Mouse (Mus musculus) testis, adult 2 months (tissue): Measurements from ENCODE around the gene Gna15. TPM values are rescaled to one million over a fixed set of nuclear protein-coding genes. Genes with fewer than 3 reads are reported as not detected.

ENCODE experiments used
- H3K27ac ChIP-seq: fragments of 200-500 bp; 2 replicates; pipeline ENCODE4 v1.5.1; 2012; ENCODE audit warnings: low read depth, low read length; ENCODE audit not compliant: control insufficient read depth, insufficient read depth
- H3K27me3 ChIP-seq: fragments of 200-500 bp; 2 replicates; pipeline ENCODE4 v1.6.1; 2012; ENCODE audit warnings: mild to moderate bottlenecking, low read length, moderate library complexity; ENCODE audit not compliant: control insufficient read depth, insufficient read depth
- H3K36me3 ChIP-seq: fragments of 200-500 bp; 2 replicates; pipeline ENCODE4 v1.6.1; 2012; ENCODE audit warnings: mild to moderate bottlenecking, low read length; ENCODE audit not compliant: control insufficient read depth, insufficient read depth
- H3K4me1 ChIP-seq: fragments of 200-500 bp; 2 replicates; pipeline ENCODE4 v1.6.1; 2012; ENCODE audit warnings: low read length; ENCODE audit not compliant: control insufficient read depth, insufficient read depth
- H3K4me3 ChIP-seq: fragments of 200-500 bp; 2 replicates; pipeline ENCODE4 v1.5.1; 2012; ENCODE audit warnings: low read depth, mild to moderate bottlenecking, low read length, moderate library complexity, mixed read lengths; ENCODE audit not compliant: control insufficient read depth
- CTCF ChIP-seq: fragments of 200-500 bp; IDR thresholded peaks from 2 replicates; pipeline ENCODE4 v1.5.1; 2012; ENCODE audit warnings: low read depth, mild to moderate bottlenecking, inconsistent platforms, low read length, moderate library complexity; ENCODE audit not compliant: control insufficient read depth, insufficient read depth, insufficient replicate concordance
- POLR2A ChIP-seq: fragments of 200-500 bp; IDR thresholded peaks from 2 replicates; pipeline ENCODE4 v1.6.1; 2012; ENCODE audit warnings: low read depth, mild to moderate bottlenecking, inconsistent platforms, low read length, moderate library complexity; ENCODE audit not compliant: control insufficient read depth
- polyA plus RNA-seq: library from polyadenylated mRNA; depleted of rRNA; stranded (reverse); fragments of >200 nt; gene quantifications from 2 replicates; pipeline ENCODE4 v1.2.3, GENCODE M21; 2012

The Gna15 gene
- polyA plus RNA-seq, 1 experiment, result 1.0 TPM

DNA sequence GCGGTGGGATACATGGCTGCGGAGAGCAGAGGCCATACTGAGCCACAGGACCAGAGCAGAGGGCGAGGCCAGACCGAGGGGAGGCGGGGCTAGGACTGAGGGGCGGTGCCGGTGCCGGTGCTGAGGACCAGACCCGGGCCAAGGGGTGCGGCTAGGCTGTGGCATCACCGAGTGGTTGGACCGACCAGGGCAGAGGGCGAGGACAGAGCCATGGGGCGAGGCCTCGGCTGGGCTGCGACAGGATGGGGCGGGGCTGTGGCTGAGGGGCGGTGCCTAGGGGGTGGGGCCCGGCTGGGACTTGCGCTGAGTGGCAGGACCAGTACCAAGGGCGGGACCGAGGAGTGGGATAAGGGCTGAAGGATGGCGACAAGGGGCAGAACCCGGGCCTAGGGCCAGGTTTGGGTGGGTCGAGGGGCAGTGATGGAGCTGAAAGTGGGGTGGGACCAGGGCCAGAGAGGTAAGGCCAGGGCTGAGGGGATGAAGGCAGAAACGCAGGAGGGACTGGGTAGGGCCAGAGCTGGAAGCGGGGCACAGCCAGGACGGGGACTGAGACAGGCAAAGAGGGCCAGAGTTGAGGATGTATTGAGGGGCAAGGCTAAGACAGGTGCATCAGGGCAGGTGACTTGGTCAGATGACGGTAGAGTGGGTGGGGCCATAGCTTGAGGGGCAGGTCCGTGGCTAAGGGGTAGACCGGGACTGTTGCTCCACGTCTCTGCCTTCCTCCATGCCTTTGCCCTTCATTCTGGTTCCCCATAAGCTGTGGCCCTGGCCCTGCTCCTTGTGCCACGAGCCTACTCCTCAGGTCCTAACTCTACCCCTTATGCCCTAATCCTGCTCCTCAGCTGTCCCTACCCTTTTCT is 59.4 kb downstream of the Gna15 start:
- Histone ChIP-seq H3K36me3 (no peaks in the 10 kb centered on the region), H3K27me3 (no peaks in the 10 kb centered on the region), H3K4me3 (peak overlapping the region; percentile 79), H3K4me1 (peaks cover 30% of the 10 kb centered on the region), H3K27ac (no peak overlapping the region)
- TF ChIP-seq POLR2A (no peak), CTCF (no peak)

DNA sequence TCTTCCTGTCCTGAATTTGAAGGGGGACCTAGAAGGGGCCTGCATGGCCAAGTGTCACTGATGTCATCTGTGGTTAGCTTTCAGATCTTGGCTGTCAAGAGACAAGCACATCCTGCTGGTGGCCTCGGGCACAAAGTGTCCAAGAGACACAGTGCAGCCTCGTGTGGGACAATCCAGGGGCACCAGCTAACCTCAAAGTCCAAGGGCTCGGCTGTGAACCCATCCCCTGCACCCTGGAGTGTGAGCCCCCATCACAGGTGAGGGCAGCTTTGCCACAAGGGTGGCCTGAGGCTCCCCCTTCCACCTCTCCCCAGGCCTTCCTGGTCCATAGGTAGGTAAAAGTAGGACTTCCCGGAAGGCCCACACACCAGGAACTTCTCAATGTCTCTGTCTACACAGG is 60.5 kb downstream of the Gna15 start:
- Histone ChIP-seq H3K27me3 (no peaks in the 10 kb centered on the region), H3K4me3 (no peak overlapping the region)

DNA sequence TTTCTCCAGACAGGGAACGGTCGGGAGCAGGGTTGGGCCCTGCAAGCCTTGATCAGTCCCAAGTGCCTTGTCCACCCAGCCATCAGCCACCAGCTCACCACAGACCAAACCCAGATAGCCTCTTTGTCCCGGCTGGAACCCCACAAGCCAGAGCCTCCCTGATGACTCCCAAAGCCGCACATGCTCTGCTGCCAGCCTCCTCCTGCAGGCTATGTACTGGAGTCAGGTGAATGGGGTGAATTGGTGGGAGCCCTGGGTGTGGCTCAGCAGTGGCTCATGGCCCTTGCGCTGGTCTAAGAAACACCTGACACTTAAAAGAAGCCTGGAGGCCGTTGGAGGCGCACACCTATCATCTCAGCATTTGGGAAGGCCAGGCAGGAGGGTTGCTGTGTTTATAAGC is 61.1 kb downstream of the Gna15 start:
- Histone ChIP-seq H3K27ac (no peak overlapping the region), H3K27me3 (no peaks in the 10 kb centered on the region), H3K4me3 (no peak overlapping the region), H3K36me3 (no peaks in the 10 kb centered on the region), H3K4me1 (peaks cover 34% of the 10 kb centered on the region)
- no peak for TF ChIP-seq CTCF
- TF ChIP-seq POLR2A, result no peak

More for the DNA sequence above, 60.5 kb downstream of the Gna15 start:
- Histone ChIP-seq H3K27ac (no peak overlapping the region), H3K4me1 (peaks cover 34% of the 10 kb centered on the region), H3K36me3 (no peaks in the 10 kb centered on the region)
- TF ChIP-seq POLR2A (no peak), CTCF (no peak)

DNA sequence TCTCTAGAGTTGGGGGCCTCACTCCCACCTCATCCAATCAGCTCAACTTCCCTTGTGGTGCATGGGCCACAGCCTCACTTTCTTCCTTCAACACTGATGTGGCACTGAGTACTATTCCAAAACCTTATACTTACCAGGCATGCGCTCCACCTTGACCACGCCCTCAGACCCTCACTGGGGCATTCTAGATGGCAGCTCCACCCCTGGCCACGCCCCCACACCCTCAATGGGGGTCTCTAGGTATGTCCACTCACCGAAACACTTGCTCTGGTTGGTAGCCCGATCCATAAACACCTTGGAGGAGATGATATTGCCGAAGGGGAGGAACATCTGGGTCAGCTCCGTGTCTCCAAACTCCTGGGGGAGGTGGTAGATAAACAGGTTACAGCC is 61.6 kb downstream of the Gna15 start:
- Histone ChIP-seq H3K27me3 (no peaks in the 10 kb centered on the region), H3K4me1 (peaks cover 34% of the 10 kb centered on the region), H3K27ac (no peak overlapping the region), H3K36me3 (no peaks in the 10 kb centered on the region), H3K4me3 (no peak overlapping the region)
- TF ChIP-seq POLR2A, result no peak
- no peak for TF ChIP-seq CTCF

DNA sequence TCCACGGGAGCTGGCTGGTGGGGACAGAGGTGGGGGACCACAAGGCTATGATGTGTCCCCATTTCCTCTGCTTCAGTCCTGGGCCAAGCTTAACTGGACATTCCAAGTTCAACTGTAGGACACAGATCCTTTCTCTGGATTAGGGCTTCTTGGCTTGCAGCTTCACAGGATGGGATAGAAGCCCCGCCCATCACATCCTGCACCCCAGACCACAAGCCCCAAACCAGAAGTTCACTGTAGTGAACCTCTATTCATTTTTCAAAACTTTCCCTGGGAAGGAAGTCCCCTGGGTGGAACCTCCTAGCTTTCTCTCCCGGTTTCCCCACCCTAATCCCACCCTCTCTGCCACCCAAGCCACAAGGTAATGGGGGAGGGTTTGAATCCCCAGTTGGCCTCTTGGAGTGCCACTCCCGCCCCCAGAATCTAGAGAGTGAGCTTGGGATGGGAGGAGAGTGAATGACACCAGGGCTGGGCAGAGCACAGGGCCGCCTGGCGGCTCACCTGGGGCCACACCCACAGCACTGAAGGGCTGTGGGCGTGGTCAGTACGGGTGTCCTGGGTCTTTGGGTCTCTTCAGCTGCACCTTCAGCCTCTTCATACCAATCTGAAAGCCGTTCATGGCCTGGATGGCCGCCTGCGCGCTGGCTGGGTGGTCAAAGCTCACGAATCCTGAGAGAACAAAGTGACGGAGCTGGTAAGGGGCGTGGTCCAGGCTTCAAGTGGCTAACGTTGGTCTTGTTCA is 62.2 kb downstream of the Gna15 start:
- H3K4me3 ChIP-seq, result no peak overlapping the region

DNA sequence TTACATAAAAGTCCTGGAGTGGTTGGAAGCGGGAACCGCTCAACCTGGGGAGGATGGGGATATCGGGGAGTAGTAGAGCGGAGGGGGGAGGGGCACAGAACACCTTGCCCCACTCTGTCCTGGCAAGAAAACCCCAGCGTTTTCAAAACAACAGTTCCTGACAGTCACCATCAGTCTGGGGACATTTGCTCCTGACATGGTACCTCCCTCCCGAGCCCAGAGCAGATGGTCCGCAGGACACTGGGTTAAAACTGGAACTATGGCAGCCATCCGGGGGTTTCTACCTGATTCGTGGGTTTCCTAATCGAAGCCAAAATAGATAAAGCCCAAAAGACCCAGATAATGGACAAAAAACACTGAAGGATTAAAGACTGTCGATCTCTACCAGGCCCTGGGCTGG is 63.1 kb downstream of the Gna15 start:
- Histone ChIP-seq H3K4me1 (peaks cover 34% of the 10 kb centered on the region), H3K27me3 (no peaks in the 10 kb centered on the region), H3K36me3 (no peaks in the 10 kb centered on the region), H3K4me3 (no peak overlapping the region), H3K27ac (no peak overlapping the region)
- no peak for TF ChIP-seq CTCF
- TF ChIP-seq POLR2A, result no peak

More for the DNA sequence above, 62.2 kb downstream of the Gna15 start:
- H3K27ac ChIP-seq, result no peak overlapping the region
- no peaks in the 10 kb centered on the region for H3K36me3 ChIP-seq
- H3K4me1 ChIP-seq, result peaks cover 34% of the 10 kb centered on the region
- TF ChIP-seq POLR2A (no peak), CTCF (no peak)
- no peaks in the 10 kb centered on the region for H3K27me3 ChIP-seq

DNA sequence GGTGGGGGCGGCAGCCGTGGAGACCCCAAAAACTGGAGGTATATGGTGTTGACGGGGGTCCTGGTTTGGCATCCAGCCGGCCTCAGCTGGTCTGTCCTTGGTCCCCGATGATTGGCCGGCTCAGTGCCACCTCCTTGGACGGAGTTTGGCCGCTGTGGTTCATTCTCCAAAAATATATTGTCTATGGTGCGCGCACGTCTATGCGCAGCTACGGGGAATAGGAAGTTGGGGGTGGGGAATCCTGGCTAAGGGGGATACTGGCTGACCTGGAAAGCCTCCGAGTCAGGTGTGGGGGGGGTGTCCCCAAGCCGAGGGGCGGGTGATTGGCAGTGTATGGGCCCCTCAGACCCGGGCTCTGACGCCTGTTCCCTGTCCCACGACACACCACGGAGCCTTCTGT is 63.6 kb downstream of the Gna15 start:
- Histone ChIP-seq H3K27ac (no peak overlapping the region), H3K36me3 (no peaks in the 10 kb centered on the region), H3K27me3 (no peaks in the 10 kb centered on the region), H3K4me1 (peaks cover 35% of the 10 kb centered on the region), H3K4me3 (no peak overlapping the region)
- TF ChIP-seq POLR2A, result no peak
- no peak for TF ChIP-seq CTCF
